Mouse (Mus musculus): ENCODE results near the gene Gm11020. TPM values are rescaled to one million over a fixed set of nuclear protein-coding genes. Genes with fewer than 3 reads are reported as not detected.

Gene Gm11020
- total and polyA plus RNA-seq, 2 experiments from 2014 or later, result not detected

DNA sequence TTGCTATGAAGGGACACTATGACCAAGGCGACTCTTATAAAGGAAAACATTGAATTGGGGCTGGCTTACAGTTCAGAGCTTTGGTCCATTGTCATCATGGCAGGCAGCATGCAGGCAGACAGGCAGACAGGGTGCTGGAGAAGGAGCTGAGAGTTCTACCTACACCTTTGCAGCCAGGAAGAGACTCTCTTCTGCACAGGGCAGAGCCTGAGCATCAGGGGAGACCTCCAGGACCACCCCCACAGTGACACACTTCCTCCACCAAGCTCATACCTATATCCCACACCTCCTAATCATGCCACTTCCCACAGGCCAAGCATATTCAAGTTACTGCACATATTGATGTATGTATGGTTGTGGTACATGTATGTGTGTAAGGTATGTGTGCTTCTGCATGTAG, 15.4 kb downstream of the Gm11020 start:
- Histone ChIP-seq H3K27me3 (ENCODE audit: control insufficient read depth, insufficient read depth, low read length) (no peaks in the 10 kb centered on the region), H3K4me1 (ENCODE audit: control insufficient read depth, insufficient read depth) (no peaks in the 10 kb centered on the region; the same call in 1 of the 2 replicates), H3K9ac (replicated peaks; ENCODE audit: low read depth, low read length) (no peak overlapping the region), H3K9me3 (replicated peaks; ENCODE audit: control insufficient read depth, low read length) (no peaks in the 10 kb centered on the region), H3K4me2 (ENCODE audit: low read depth, low read length) (no peak overlapping the region), H3K4me3 (ENCODE audit: low read depth, low read length) (no peak overlapping the region), H3K27ac (ENCODE audit: low read depth) (no peak overlapping the region), H3K36me3 (replicated peaks; ENCODE audit: control insufficient read depth, insufficient read depth, low read length) (no peaks in the 10 kb centered on the region)
- ATAC-seq (ENCODE audit: insufficient read depth, low read depth), result no peak
- WGBS, result 86% methylated on average over 1 of the region's 1 CpGs
- TF ChIP-seq CTCF (IDR thresholded peaks at IDR 0.05; ENCODE audit: low read depth) (no peak), EP300 (IDR thresholded peaks at IDR 0.05; ENCODE audit: low read depth) (no peak)
- no peak for DNase-seq (ENCODE audit: low spot score)

DNA sequence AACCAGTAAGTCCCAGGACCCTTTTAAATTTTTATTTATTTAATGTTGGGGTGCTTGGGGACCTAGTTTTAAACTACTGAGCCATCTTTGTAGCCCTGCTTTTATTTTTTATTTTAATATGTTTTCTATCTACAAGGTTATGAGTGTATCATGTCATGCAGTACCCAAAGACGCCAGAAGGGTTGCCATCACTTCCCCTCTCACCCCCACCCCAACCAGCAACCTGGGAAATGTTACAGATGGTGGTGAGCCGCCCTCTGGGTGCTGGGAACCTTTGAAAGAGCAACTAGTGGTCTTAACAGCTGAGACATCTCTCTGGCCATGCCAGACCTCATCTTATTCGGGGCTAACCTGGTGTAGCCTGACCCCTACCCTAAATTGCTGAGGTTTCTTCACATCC, 16.5 kb downstream of the Gm11020 start:
- DNase-seq (ENCODE audit: low spot score) (no peak), ATAC-seq (ENCODE audit: insufficient read depth, low read depth) (no peak)
- Histone ChIP-seq H3K36me3 (replicated peaks; ENCODE audit: control insufficient read depth, insufficient read depth, low read length) (no peaks in the 10 kb centered on the region), H3K9ac (replicated peaks; ENCODE audit: low read depth, low read length) (no peak overlapping the region), H3K27me3 (ENCODE audit: control insufficient read depth, insufficient read depth, low read length) (no peaks in the 10 kb centered on the region), H3K4me3 (ENCODE audit: low read depth, low read length) (no peak overlapping the region), H3K4me1 (ENCODE audit: control insufficient read depth, insufficient read depth) (no peaks in the 10 kb centered on the region; the same call in 1 of the 2 replicates), H3K9me3 (replicated peaks; ENCODE audit: control insufficient read depth, low read length) (no peaks in the 10 kb centered on the region), H3K4me2 (ENCODE audit: low read depth, low read length) (no peak overlapping the region), H3K27ac (ENCODE audit: low read depth) (no peak overlapping the region)
- TF ChIP-seq EP300 (IDR thresholded peaks at IDR 0.05; ENCODE audit: low read depth) (no peak), CTCF (IDR thresholded peaks at IDR 0.05; ENCODE audit: low read depth) (no peak)
- 57% methylated on average over 3 of the region's 3 CpGs for WGBS

DNA sequence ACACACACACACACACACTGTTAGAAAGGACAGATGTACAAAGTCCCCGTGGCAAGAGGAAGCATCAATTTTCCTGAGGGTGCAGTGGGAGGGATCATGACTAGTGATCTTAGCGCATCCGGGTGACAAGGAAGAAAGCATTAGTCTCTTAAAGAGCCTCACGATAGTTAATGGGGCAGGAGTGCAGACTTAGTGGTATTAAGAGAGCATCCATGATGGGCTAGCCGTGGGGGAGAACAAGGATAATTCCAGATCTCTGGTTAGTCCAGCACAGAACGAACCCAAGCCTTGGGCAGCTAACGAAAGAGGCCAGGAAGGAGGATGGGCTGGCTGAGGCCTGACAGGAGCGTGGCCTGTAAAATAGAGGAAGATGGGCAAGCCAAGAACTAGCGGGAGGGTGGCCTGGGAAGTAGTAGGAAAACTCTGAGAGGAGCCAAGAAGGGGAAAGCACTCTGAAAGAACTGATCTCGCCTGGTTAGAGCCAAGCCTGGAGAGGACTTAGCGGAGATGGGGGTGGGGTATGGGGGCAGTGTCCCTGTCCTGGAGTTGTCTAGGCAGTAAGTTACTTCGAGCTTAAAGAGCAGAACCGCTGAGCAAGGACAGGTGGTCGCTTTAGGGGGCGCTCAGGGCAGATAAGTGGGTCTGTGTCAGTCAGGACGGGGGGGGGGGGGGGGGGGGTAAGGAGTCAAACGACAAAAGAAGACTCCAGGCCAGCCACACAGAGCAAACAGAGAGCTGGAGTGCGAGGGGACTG, 18.0 kb downstream of the Gm11020 start, which contains the start of gene Cmtm3:
Gene Cmtm3 (plus strand): TSS at position 182 of the 754 bp plus-strand sequence.
- H3K27me3 ChIP-seq (ENCODE audit: control insufficient read depth, insufficient read depth, low read length), result no peaks in the 10 kb centered on the region
- 24% methylated on average over 17 of the region's 18 CpGs for WGBS
- no peak for ATAC-seq (ENCODE audit: insufficient read depth, low read depth)
- H3K9me3 ChIP-seq (replicated peaks; ENCODE audit: control insufficient read depth, low read length), result no peaks in the 10 kb centered on the region
- TF ChIP-seq EP300 (IDR thresholded peaks at IDR 0.05; ENCODE audit: low read depth) (no peak), CTCF (IDR thresholded peaks at IDR 0.05; ENCODE audit: low read depth) (no peak)
- no peaks in the 10 kb centered on the region; the same call in 1 of the 2 replicates for H3K36me3 ChIP-seq (replicated peaks; ENCODE audit: control insufficient read depth, insufficient read depth, low read length)
- H3K27ac ChIP-seq (ENCODE audit: low read depth), result peak within 1 kb of the TSS; percentile 90
- H3K4me3 ChIP-seq (ENCODE audit: low read depth, low read length), result peak within 1 kb of the TSS; percentile 63
- peak within 1 kb of the TSS; percentile 85 for H3K4me2 ChIP-seq (ENCODE audit: low read depth, low read length)
- H3K9ac ChIP-seq (replicated peaks; ENCODE audit: low read depth, low read length), result peak within 1 kb of the TSS; percentile 73
- H3K4me1 ChIP-seq (ENCODE audit: control insufficient read depth, insufficient read depth), result no peaks in the 10 kb centered on the region; the same call in 1 of the 2 replicates
- DNase-seq (ENCODE audit: low spot score), result peak; percentile 45

DNA sequence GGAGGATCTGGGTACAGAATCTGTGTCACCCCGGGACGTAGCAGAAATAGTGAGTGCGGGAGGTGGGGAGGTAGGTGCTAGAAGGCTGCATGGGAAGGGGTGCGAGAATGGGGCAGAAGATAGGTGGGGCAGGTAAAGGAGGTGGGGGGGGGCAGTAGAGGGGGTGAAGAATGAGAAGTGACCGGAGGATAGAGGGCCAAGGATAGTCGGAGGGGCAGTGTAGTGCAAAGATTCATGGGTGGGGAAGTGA, 18.5 kb downstream of the Gm11020 start:
- H3K4me2 ChIP-seq (ENCODE audit: low read depth, low read length), result peak overlapping the region; percentile 85
- H3K4me3 ChIP-seq (ENCODE audit: low read depth, low read length), result peak overlapping the region; percentile 63
- ATAC-seq (ENCODE audit: insufficient read depth, low read depth) (no peak), DNase-seq (ENCODE audit: low spot score) (no peak)
- H3K4me1 ChIP-seq (ENCODE audit: control insufficient read depth, insufficient read depth), result no peaks in the 10 kb centered on the region; the same call in 1 of the 2 replicates
- TF ChIP-seq CTCF (IDR thresholded peaks at IDR 0.05; ENCODE audit: low read depth), result no peak
- TF ChIP-seq EP300 (IDR thresholded peaks at IDR 0.05; ENCODE audit: low read depth), result no peak
- under 1% methylated on average over 6 of the region's 6 CpGs for WGBS
- H3K27ac ChIP-seq (ENCODE audit: low read depth), result peak overlapping the region; percentile 90
- H3K9me3 ChIP-seq (replicated peaks; ENCODE audit: control insufficient read depth, low read length), result no peaks in the 10 kb centered on the region
- H3K27me3 ChIP-seq (ENCODE audit: control insufficient read depth, insufficient read depth, low read length), result no peaks in the 10 kb centered on the region
- no peaks in the 10 kb centered on the region; the same call in 1 of the 2 replicates for H3K36me3 ChIP-seq (replicated peaks; ENCODE audit: control insufficient read depth, insufficient read depth, low read length)
- H3K9ac ChIP-seq (replicated peaks; ENCODE audit: low read depth, low read length), result peak overlapping the region; percentile 73

DNA sequence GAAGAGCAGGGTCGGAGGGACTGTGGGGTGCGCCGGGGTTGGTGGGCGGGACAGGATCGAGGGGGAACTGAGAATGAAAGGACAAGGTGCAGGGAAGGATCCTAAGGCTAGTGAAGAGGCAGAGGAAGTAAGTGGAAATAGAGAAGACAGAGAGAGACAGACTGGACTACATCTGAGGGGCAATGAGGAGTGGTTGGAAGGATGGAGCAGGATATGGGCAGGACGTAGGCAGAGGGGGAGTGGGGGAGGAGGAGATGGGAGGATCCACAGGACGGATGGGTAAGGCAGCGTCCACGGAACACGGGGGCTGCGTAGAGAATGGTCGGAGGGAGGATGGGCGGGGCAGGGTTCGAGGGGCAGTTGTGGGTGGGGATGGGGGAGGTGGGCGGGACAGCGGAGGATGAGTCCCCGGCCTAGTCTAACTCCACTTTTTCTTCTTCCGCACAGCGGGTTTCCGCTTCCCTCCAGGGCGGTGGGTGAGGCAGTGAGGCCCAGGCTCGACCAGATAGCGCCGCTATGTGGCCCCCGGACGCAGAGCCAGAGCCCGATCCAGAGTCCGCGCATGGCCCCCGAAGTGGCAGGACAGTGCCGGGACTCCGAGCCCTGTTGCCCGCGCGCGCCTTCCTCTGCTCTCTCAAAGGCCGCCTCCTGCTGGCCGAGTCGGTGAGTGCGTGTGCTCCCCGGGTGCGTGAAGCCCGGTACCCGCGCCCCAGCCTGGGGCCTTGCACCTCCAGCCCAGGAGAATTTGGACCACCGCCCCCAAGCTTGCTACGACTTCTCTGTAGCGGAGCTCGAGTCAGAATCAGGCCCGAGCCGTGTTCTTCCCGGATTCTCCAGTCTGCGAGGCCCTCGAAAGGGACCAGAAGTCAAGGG, 19.1 kb downstream of the Gm11020 start:
- Histone ChIP-seq H3K9me3 (replicated peaks; ENCODE audit: control insufficient read depth, low read length) (no peaks in the 10 kb centered on the region), H3K9ac (replicated peaks; ENCODE audit: low read depth, low read length) (peak overlapping the region; percentile 73), H3K27me3 (ENCODE audit: control insufficient read depth, insufficient read depth, low read length) (no peaks in the 10 kb centered on the region), H3K36me3 (replicated peaks; ENCODE audit: control insufficient read depth, insufficient read depth, low read length) (no peaks in the 10 kb centered on the region; the same call in 1 of the 2 replicates), H3K4me1 (ENCODE audit: control insufficient read depth, insufficient read depth) (no peaks in the 10 kb centered on the region; the same call in 1 of the 2 replicates), H3K27ac (ENCODE audit: low read depth) (peak overlapping the region; percentile 90), H3K4me3 (ENCODE audit: low read depth, low read length) (peak overlapping the region; percentile 63), H3K4me2 (ENCODE audit: low read depth, low read length) (peak overlapping the region; percentile 85)
- DNase-seq (ENCODE audit: low spot score) (peak; percentile 79), ATAC-seq (ENCODE audit: insufficient read depth, low read depth) (peak; percentile 60)
- TF ChIP-seq EP300 (IDR thresholded peaks at IDR 0.05; ENCODE audit: low read depth), result peak; percentile 35; the same call in 1 of the 2 replicates
- TF ChIP-seq CTCF (IDR thresholded peaks at IDR 0.05; ENCODE audit: low read depth), result peak; percentile 60
- under 1% methylated on average over 47 of the region's 54 CpGs for WGBS
